Mouse (Mus musculus) left cerebral cortex, adult 18-20 months (tissue): ENCODE measurements at regions not wholly inside any gene's neighbourhood (a gene's known extent, or its start where the extent isn't known, plus 50 kb on each side); places are given as distances from the start of the nearest gene placed in this dataset.

Experiments
- DNase-seq, 2 experiments: peaks; one replicate each; pipeline ENCODE4 v3.0.0; 2021 to 2022; ENCODE audit warnings: low spot score in 2 of 2, mixed read lengths in 1 of 2

GRCm38 (mm10) chr5:101596996-101597395, 67.8 kb downstream of the Nkx6-1 start:
- DNase-seq, result no peak

- no peak for DNase-seq
These were observed 73.6 kb downstream of the Nkx6-1 start for GRCm38 (mm10) chr5:101591236-101591635.

- no peak for DNase-seq
These were observed 74.3 kb downstream of the Nkx6-1 start for GRCm38 (mm10) chr5:101590341-101591124.

- DNase-seq, result no peak
These were observed 91.8 kb downstream of the Nkx6-1 start for GRCm38 (mm10) chr5:101572966-101573365.

- DNase-seq, result no peak
These were observed 99.0 kb downstream of the Nkx6-1 start for GRCm38 (mm10) chr5:101565770-101566169.

GRCm38 (mm10) chr5:101560366-101560765, 104.4 kb downstream of the Nkx6-1 start:
- DNase-seq, result no peak

GRCm38 (mm10) chr5:101558279-101558987, 106.4 kb downstream of the Nkx6-1 start:
- DNase-seq, result no peak

- no peak for DNase-seq
These were observed 107.6 kb downstream of the Nkx6-1 start for GRCm38 (mm10) chr5:101557156-101557555.

GRCm38 (mm10) chr5:101543326-101543725, 121.5 kb downstream of the Nkx6-1 start:
- DNase-seq, result no peak

- no peak for DNase-seq
These were observed 125.0 kb downstream of the Nkx6-1 start for GRCm38 (mm10) chr5:101539818-101540217.

GRCm38 (mm10) chr5:101539254-101539549, 125.6 kb downstream of the Nkx6-1 start:
- no peak for DNase-seq

- no peak for DNase-seq
These were observed 126.2 kb downstream of the Nkx6-1 start for GRCm38 (mm10) chr5:101538410-101539253.

GRCm38 (mm10) chr5:101537518-101538380, 127.0 kb downstream of the Nkx6-1 start:
- DNase-seq, result no peak

GRCm38 (mm10) chr5:101535451-101535850, 129.3 kb downstream of the Nkx6-1 start:
- no peak for DNase-seq

- DNase-seq, result no peak
These were observed 139.4 kb downstream of the Nkx6-1 start for GRCm38 (mm10) chr5:101525346-101525745.

- DNase-seq, result no peak
These were observed 140.1 kb downstream of the Nkx6-1 start for GRCm38 (mm10) chr5:101524670-101525069.

- DNase-seq, result no peak
These were observed 140.9 kb downstream of the Nkx6-1 start for GRCm38 (mm10) chr5:101523902-101524301.

- DNase-seq, result no peak
These were observed 141.3 kb downstream of the Nkx6-1 start for GRCm38 (mm10) chr5:101523490-101523889.

GRCm38 (mm10) chr5:101520935-101521655, 143.7 kb downstream of the Nkx6-1 start:
- no peak for DNase-seq
